Comparison of ENCODE assay signal across 14 mouse cellular contexts in the genomic region with DNA sequence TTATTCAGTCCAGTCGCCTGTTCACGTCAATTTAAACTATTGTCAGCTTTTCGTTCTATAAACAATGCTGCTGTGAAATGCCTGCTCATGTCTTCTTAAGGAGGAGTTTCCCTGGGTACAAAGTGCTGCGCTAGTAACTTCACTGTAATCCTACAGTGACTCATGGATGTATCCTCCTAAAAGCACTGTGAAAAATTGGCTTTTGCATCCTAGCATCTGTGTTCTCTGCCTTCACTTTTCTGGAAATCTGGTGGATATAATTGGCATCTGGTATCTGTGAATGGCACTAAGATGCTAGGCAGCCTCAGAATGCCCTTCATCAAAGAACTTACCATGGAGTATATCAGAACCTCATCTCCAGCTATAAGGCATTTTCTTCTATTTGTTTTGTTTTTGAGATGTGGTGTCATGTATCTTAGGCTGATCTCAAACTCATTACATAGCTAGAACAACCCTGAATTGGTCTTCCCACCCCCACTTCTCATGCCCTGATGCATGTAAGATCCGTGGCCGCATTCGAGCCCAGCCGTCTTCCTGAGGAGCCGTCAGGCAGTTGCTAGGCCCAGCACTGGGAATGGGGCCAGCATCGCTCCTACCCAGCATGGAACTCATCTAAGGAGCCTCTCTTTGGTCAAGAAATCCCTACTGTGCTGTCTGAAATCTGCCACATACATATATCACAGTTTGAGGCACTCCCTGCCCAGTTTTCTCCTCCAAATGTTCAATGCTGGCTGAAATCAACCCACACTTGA. TPM values are rescaled to one million over a fixed set of nuclear protein-coding genes. Genes with fewer than 3 reads are reported as not detected.
A peak's percentile ranks its signal among the peaks of the same experiment; 100 is the strongest.
DNase-seq lines count a peak whose midpoint lies in the region; ATAC-seq and TF ChIP-seq lines count a peak whose summit lies in the region.
"Had no signal": no experiment of that assay in that cellular context is flagged by ENCODE, and none has a peak within 500 bp of the region (broad histone marks: within the 10 kb centered on the region; RNA-seq: fewer than 3 reads in every experiment).

No protein-coding gene starts in this region.

- no peaks in the 10 kb centered on the region for H3K36me3 ChIP-seq in embryonic facial prominence, embryonic 15.5 days
- H3K36me3 ChIP-seq in embryonic facial prominence, embryonic 10.5 days (replicated peaks) = no peaks in the 10 kb centered on the region
- H3K36me3 ChIP-seq in midbrain, postnatal 0 days (ENCODE audit: insufficient read depth, low read length) = no peaks in the 10 kb centered on the region
- no peaks in the 10 kb centered on the region for H3K36me3 ChIP-seq in midbrain, embryonic 13.5 days
- H3K36me3 ChIP-seq in intestine, embryonic 15.5 days = no peaks in the 10 kb centered on the region
- H3K36me3 ChIP-seq: stomach, embryonic 15.5 days had no signal

- no peaks in the 10 kb centered on the region for H3K27me3 ChIP-seq in embryonic facial prominence, embryonic 15.5 days
- H3K27me3 ChIP-seq in embryonic facial prominence, embryonic 10.5 days (replicated peaks; ENCODE audit: low read depth, poor library complexity, severe bottlenecking) = no peaks in the 10 kb centered on the region
- H3K27me3 ChIP-seq in midbrain, postnatal 0 days (ENCODE audit: insufficient read depth, low read length) = no peaks in the 10 kb centered on the region
- no peaks in the 10 kb centered on the region for H3K27me3 ChIP-seq in midbrain, embryonic 13.5 days
- H3K27me3 ChIP-seq in intestine, embryonic 15.5 days (replicated peaks) = no peaks in the 10 kb centered on the region
- H3K27me3 ChIP-seq: heart, embryonic 13.5 days; stomach, embryonic 15.5 days had no signal

- ATAC-seq in embryonic facial prominence, embryonic 15.5 days (ENCODE audit: insufficient number of reproducible peaks, low FRiP score, low TSS enrichment, low read depth) = no peak
- no peak for ATAC-seq in midbrain, postnatal 0 days (ENCODE audit: low FRiP score)
- no peak for ATAC-seq in midbrain, embryonic 13.5 days
- ATAC-seq in intestine, embryonic 15.5 days = no peak

- DNase-seq in embryonic facial prominence, embryonic 10.5 days (ENCODE audit: low spot score) = no peak
- peak; percentile 53 for DNase-seq in midbrain, postnatal 0 days (ENCODE audit: low spot score)
- DNase-seq in left cerebral cortex, postnatal 14 days (ENCODE audit: low spot score in 2 of 2) = peak; percentile 47 to 73
- DNase-seq in gastrocnemius, postnatal 25 days = no peak
- DNase-seq in urinary bladder, adult 2 months (ENCODE audit: low spot score) = no peak
- DNase-seq: adrenal gland, adult 2 months; B cell, adult 2 months; kidney, postnatal 10 days had no signal

- 0 out of 2 replicates have a peak overlapping the region, but pooled peaks have one; percentile 28 for H3K27ac ChIP-seq in embryonic facial prominence, embryonic 15.5 days (replicated peaks)
- H3K27ac ChIP-seq in embryonic facial prominence, embryonic 10.5 days (replicated peaks) = no peak overlapping the region
- no peak overlapping the region for H3K27ac ChIP-seq in midbrain, postnatal 0 days (ENCODE audit: low read depth, low read length)
- no peak overlapping the region for H3K27ac ChIP-seq in midbrain, embryonic 13.5 days
- H3K27ac ChIP-seq in intestine, embryonic 15.5 days = no peak overlapping the region
- H3K27ac ChIP-seq: heart, embryonic 13.5 days; macrophage; stomach, embryonic 15.5 days had no signal

- H3K4me2 ChIP-seq in embryonic facial prominence, embryonic 15.5 days (replicated peaks) = no peak overlapping the region
- no peak overlapping the region for H3K4me2 ChIP-seq in midbrain, postnatal 0 days (ENCODE audit: low read depth, low read length, poor library complexity, severe bottlenecking)
- no peak overlapping the region for H3K4me2 ChIP-seq in midbrain, embryonic 13.5 days (replicated peaks)
- H3K4me2 ChIP-seq in intestine, embryonic 15.5 days (replicated peaks) = no peak overlapping the region
- H3K4me2 ChIP-seq: heart, embryonic 13.5 days; stomach, embryonic 15.5 days had no signal

- H3K9me3 ChIP-seq in embryonic facial prominence, embryonic 15.5 days (replicated peaks) = no peaks in the 10 kb centered on the region
- H3K9me3 ChIP-seq in embryonic facial prominence, embryonic 10.5 days = no peaks in the 10 kb centered on the region
- no peaks in the 10 kb centered on the region for H3K9me3 ChIP-seq in midbrain, postnatal 0 days (ENCODE audit: low read length)
- no peaks in the 10 kb centered on the region for H3K9me3 ChIP-seq in midbrain, embryonic 13.5 days
- H3K9me3 ChIP-seq in intestine, embryonic 15.5 days = no peaks in the 10 kb centered on the region
- H3K9me3 ChIP-seq: heart, embryonic 13.5 days; stomach, embryonic 15.5 days had no signal

- peaks cover 26% of the 10 kb centered on the region for H3K4me1 ChIP-seq in embryonic facial prominence, embryonic 15.5 days
- peaks cover 13% of the 10 kb centered on the region; the same call in 1 of the 2 replicates for H3K4me1 ChIP-seq in embryonic facial prominence, embryonic 10.5 days
- no peaks in the 10 kb centered on the region for H3K4me1 ChIP-seq in midbrain, postnatal 0 days (ENCODE audit: insufficient read depth, low read length)
- no peaks in the 10 kb centered on the region for H3K4me1 ChIP-seq in midbrain, embryonic 13.5 days (replicated peaks)
- no peaks in the 10 kb centered on the region for H3K4me1 ChIP-seq in intestine, embryonic 15.5 days (replicated peaks)
- H3K4me1 ChIP-seq: stomach, embryonic 15.5 days had no signal

- intact Hi-C loops in left cerebral cortex, postnatal 14 days (cut with DNase I) = no loop called here

- H3K4me3 ChIP-seq in embryonic facial prominence, embryonic 15.5 days (replicated peaks) = no peak overlapping the region
- H3K4me3 ChIP-seq in embryonic facial prominence, embryonic 10.5 days = no peak overlapping the region
- no peak overlapping the region for H3K4me3 ChIP-seq in midbrain, postnatal 0 days (ENCODE audit: low read depth, low read length)
- no peak overlapping the region for H3K4me3 ChIP-seq in midbrain, embryonic 13.5 days (replicated peaks)
- no peak overlapping the region for H3K4me3 ChIP-seq in intestine, embryonic 15.5 days (replicated peaks)
- H3K4me3 ChIP-seq: heart, embryonic 13.5 days; stomach, embryonic 15.5 days had no signal

- no peak for TF ChIP-seq CTCF in midbrain, postnatal 0 days (IDR thresholded peaks at IDR 0.05)

- H3K9ac ChIP-seq in embryonic facial prominence, embryonic 15.5 days = no peak overlapping the region
- no peak overlapping the region for H3K9ac ChIP-seq in midbrain, postnatal 0 days (replicated peaks; ENCODE audit: low read length, poor library complexity, severe bottlenecking)
- no peak overlapping the region for H3K9ac ChIP-seq in midbrain, embryonic 13.5 days (replicated peaks)
- H3K9ac ChIP-seq in intestine, embryonic 15.5 days = no peak overlapping the region
- H3K9ac ChIP-seq: heart, embryonic 13.5 days; stomach, embryonic 15.5 days had no signal

- 59% methylated on average over 10 of the region's 10 CpGs for WGBS in embryonic facial prominence, embryonic 15.5 days
- 93% methylated on average over 10 of the region's 10 CpGs for WGBS in embryonic facial prominence, embryonic 10.5 days
- 79% methylated on average over 10 of the region's 10 CpGs for WGBS in midbrain, postnatal 0 days
- WGBS in midbrain, embryonic 13.5 days = 82% methylated on average over 10 of the region's 10 CpGs
- 66% methylated on average over 10 of the region's 10 CpGs for WGBS in intestine, embryonic 15.5 days

RNA-seq across cellular contexts. Expression of gene Rwdd2a, which starts 56.1 kb away (rescaled TPM):
- polyA plus RNA-seq in embryonic facial prominence, embryonic 15.5 days (2015; fragmentation: Nextera tagmentation; extraction: Ambion mirVana) = 3.1 and 5.0 TPM in 2 replicates
- 2.6 and 2.9 TPM in 2 replicates for polyA plus RNA-seq in embryonic facial prominence, embryonic 10.5 days (2016; fragmentation: Nextera tagmentation; extraction: Ambion mirVana)
- total RNA-seq in midbrain, postnatal 0 days (2014; rRNA removed) = 30.4 and 38.7 TPM in 2 replicates
- 75.0 and 75.5 TPM in 2 replicates for polyA plus RNA-seq in midbrain, postnatal 0 days (2015; fragmentation: Nextera tagmentation; extraction: Ambion mirVana)
- polyA plus RNA-seq in midbrain, embryonic 13.5 days (2015; fragmentation: Nextera tagmentation; extraction: Ambion mirVana) = 6.8 and 7.1 TPM in 2 replicates
- total RNA-seq in left cerebral cortex, postnatal 14 days (2021) = 10 to 100 TPM; 35.3 to 35.6 TPM
- 2.7 and 2.9 TPM in 2 replicates for polyA plus RNA-seq in intestine, embryonic 15.5 days (2015; fragmentation: Nextera tagmentation; extraction: Ambion mirVana)
- under 1 TPM; 0.26 to 0.27 TPM for total RNA-seq in gastrocnemius, postnatal 25 days (2021)
- 1.7 and 1.8 TPM in 2 replicates for polyA plus RNA-seq in urinary bladder, adult 2 months (2012; rRNA removed)

RNA-seq across cellular contexts. Expression of gene Pgm3, which starts 56.3 kb away (rescaled TPM):
- 34.6 and 35.5 TPM in 2 replicates for polyA plus RNA-seq in embryonic facial prominence, embryonic 15.5 days (2015; fragmentation: Nextera tagmentation; extraction: Ambion mirVana)
- polyA plus RNA-seq in embryonic facial prominence, embryonic 10.5 days (2016; fragmentation: Nextera tagmentation; extraction: Ambion mirVana) = 34.0 and 34.2 TPM in 2 replicates
- total RNA-seq in midbrain, postnatal 0 days (2014; rRNA removed) = 19.3 and 20.9 TPM in 2 replicates
- polyA plus RNA-seq in midbrain, postnatal 0 days (2015; fragmentation: Nextera tagmentation; extraction: Ambion mirVana) = 25.1 and 25.5 TPM in 2 replicates
- polyA plus RNA-seq in midbrain, embryonic 13.5 days (2015; fragmentation: Nextera tagmentation; extraction: Ambion mirVana) = 39.7 and 40.2 TPM in 2 replicates
- 10 to 100 TPM; 16.3 to 18.7 TPM for total RNA-seq in left cerebral cortex, postnatal 14 days (2021)
- polyA plus RNA-seq in intestine, embryonic 15.5 days (2015; fragmentation: Nextera tagmentation; extraction: Ambion mirVana) = 40.6 and 42.4 TPM in 2 replicates
- total RNA-seq in gastrocnemius, postnatal 25 days (2021) = 1 to 10 TPM; 4.2 to 5.0 TPM
- 9.4 and 12.4 TPM in 2 replicates for polyA plus RNA-seq in urinary bladder, adult 2 months (2012; rRNA removed)

Comparison
In these comparisons a context has a peak if more than half of its experiments do, and no peak if none do; other contexts are left out.
1. DNase-seq: peak in midbrain, postnatal 0 days (single experiment) and left cerebral cortex, postnatal 14 days (2 of 2); none in embryonic facial prominence, embryonic 10.5 days (single experiment), gastrocnemius, postnatal 25 days (single experiment) and urinary bladder, adult 2 months (single experiment).